Mouse (Mus musculus) central nervous system, embryonic 18 days (tissue): ENCODE measurements around the gene Plau. TPM values are rescaled to one million over a fixed set of nuclear protein-coding genes. Genes with fewer than 3 reads are reported as not detected.

Experiments
- polyA plus RNA-seq: library from polyadenylated mRNA; depleted of rRNA; stranded (reverse); fragments of >200 nt; gene quantifications from 2 replicates; pipeline ENCODE4 v1.2.3, GENCODE M21; 2012; rRNA removed

Plau gene
- 1.4 and 1.6 TPM in 2 replicates for polyA plus RNA-seq

GRCm38 (mm10) chr14:20836171-20836904 is at the start of gene Plau:
Plau (plus strand) TSS chr14:20836660.

GRCm38 (mm10) chr14:20793758-20794531 is 42.5 kb upstream of the Plau start, which contains the start of gene Camk2g:
Camk2g (minus strand) TSS chr14:20794088.

Other genes starting within 250 kb of the Plau start
- gene Usp54, start 195.6 kb upstream of the Plau start, polyA plus RNA-seq = 24.4 and 27.1 TPM in 2 replicates
- 0.39 and 7.4 TPM in 2 replicates for gene Myoz1, start 180.1 kb upstream of the Plau start, polyA plus RNA-seq
- gene Synpo2l, start 168.3 kb upstream of the Plau start, polyA plus RNA-seq = 0.09 and 1.5 TPM in 2 replicates
- gene Sec24c, start 162.4 kb upstream of the Plau start, polyA plus RNA-seq = 118 and 135 TPM in 2 replicates
- 21.2 and 22.4 TPM in 2 replicates for gene Fut11, start 141.7 kb upstream of the Plau start, polyA plus RNA-seq
- 134 and 156 TPM in 2 replicates for gene Chchd1, start 133.7 kb upstream of the Plau start, polyA plus RNA-seq
- 167 and 183 TPM in 2 replicates for gene Zswim8, start 129.1 kb upstream of the Plau start, polyA plus RNA-seq
- gene Ndst2, start 102.1 kb upstream of the Plau start, polyA plus RNA-seq = 29.6 and 29.8 TPM in 2 replicates
- gene Camk2g, start 42.6 kb upstream of the Plau start, polyA plus RNA-seq = 118 TPM in 2 replicates
- gene Vcl, start 92.7 kb downstream of the Plau start, polyA plus RNA-seq = 21.0 and 23.1 TPM in 2 replicates
- gene Ap3m1, start 215.8 kb downstream of the Plau start, polyA plus RNA-seq = 75.6 and 83.5 TPM in 2 replicates
- gene Adk, start 215.9 kb downstream of the Plau start, polyA plus RNA-seq = 25.1 and 27.2 TPM in 2 replicates